Mouse (Mus musculus) forebrain, postnatal 0 days (tissue): ENCODE results near the gene Wdr34. TPM values are rescaled to one million over a fixed set of nuclear protein-coding genes. Genes with fewer than 3 reads are reported as not detected.

Experiments used
- ATAC-seq: fragments of 200-750 bp; cut with Nextera tagmentation; 2 replicates; pipeline ENCODE4 v1.8.0; 2017; ENCODE audit warnings: mild to moderate bottlenecking, moderate library complexity
- DNase-seq: peaks from one replicate; pipeline ENCODE4 v3.0.0-alpha.2; 2015
- H3K27ac ChIP-seq: fragments of 300-500 bp; sonication (generic); 2 replicates; pipeline ENCODE4 v1.5.1; 2014; ENCODE audit warnings: low read depth, mild to moderate bottlenecking, antibody characterized with exemption, low read length, moderate library complexity, mixed read lengths
- H3K27me3 ChIP-seq: fragments of 300-500 bp; sonication (generic); 2 replicates; pipeline ENCODE4 v1.6.1; 2014; ENCODE audit warnings: mild to moderate bottlenecking, low read length, mixed read lengths; ENCODE audit not compliant: insufficient read depth
- H3K36me3 ChIP-seq: fragments of 300-500 bp; sonication (generic); 2 replicates; pipeline ENCODE4 v1.6.1; 2014; ENCODE audit warnings: mild to moderate bottlenecking, moderate library complexity; ENCODE audit not compliant: insufficient read depth
- H3K4me1 ChIP-seq: fragments of 300-500 bp; sonication (generic); 2 replicates; pipeline ENCODE4 v1.6.1; 2014; ENCODE audit warnings: antibody characterized with exemption; ENCODE audit not compliant: insufficient read depth
- H3K4me2 ChIP-seq: fragments of 300-500 bp; sonication (generic); 2 replicates; pipeline ENCODE4 v1.6.1; 2014; ENCODE audit warnings: low read depth, mild to moderate bottlenecking, moderate library complexity
- H3K4me3 ChIP-seq: fragments of 300-500 bp; sonication (generic); 2 replicates; pipeline ENCODE4 v1.5.1; 2014; ENCODE audit warnings: low read depth, low read length, mixed read lengths
- H3K9ac ChIP-seq: fragments of 300-500 bp; sonication (generic); 2 replicates; pipeline ENCODE4 v1.6.1; 2014; ENCODE audit warnings: mild to moderate bottlenecking
- H3K9me3 ChIP-seq: fragments of 300-500 bp; sonication (generic); 2 replicates; pipeline ENCODE4 v1.6.1; 2016; ENCODE audit warnings: low read length
- CTCF ChIP-seq: sonication (generic); IDR thresholded peaks from 2 replicates; pipeline ENCODE4 v1.5.1; 2016; ENCODE audit warnings: antibody characterized with exemption, control low read depth, low read depth
- WGBS: fragments of 180-500 bp; shearing (Covaris S2); extraction: QIAGEN DNeasy Blood & Tissue Kit; methylation state at CpG from one replicate; pipeline ENCODE4 v1.1.7; 2014; 5-methylcytosine and 5-hydroxymethylcytosine counted together
- polyA plus RNA-seq: library from polyadenylated mRNA; unstranded; fragments of >200 nt; fragmentation: Nextera tagmentation; extraction: Ambion mirVana; gene quantifications from 2 replicates; pipeline ENCODE4 v1.2.1, GENCODE M21; 2015
- total RNA-seq: library from RNA; depleted of rRNA; stranded (reverse); fragments of >200 nt; gene quantifications from 2 replicates; pipeline ENCODE4 v1.2.3, GENCODE M21; 2014

The Wdr34 gene
- total and polyA plus RNA-seq, 2 experiments from 2014 or later: 83.6 to 103 TPM

GRCm38 (mm10) chr2:30076959-30077358 lies 28.3 kb upstream of the Wdr34 start:
- Histone ChIP-seq H3K4me1 (no peaks in the 10 kb centered on the region), H3K36me3 (peaks cover 19% of the 10 kb centered on the region), H3K27me3 (no peaks in the 10 kb centered on the region), H3K4me2 (peak overlapping the region; percentile 70), H3K9ac (no peak overlapping the region), H3K4me3 (no peak overlapping the region), H3K27ac (no peak overlapping the region), H3K9me3 (no peaks in the 10 kb centered on the region)
- ATAC-seq: peak; percentile 23
- 72% methylated on average over 6 of the region's 6 CpGs for WGBS
- DNase-seq: no peak
- no peak for TF ChIP-seq CTCF

GRCm38 (mm10) chr2:30076439-30076838 lies 27.8 kb upstream of the Wdr34 start:
- Histone ChIP-seq H3K9ac (no peak overlapping the region), H3K36me3 (peaks cover 19% of the 10 kb centered on the region), H3K4me3 (no peak overlapping the region), H3K27ac (no peak overlapping the region), H3K27me3 (no peaks in the 10 kb centered on the region), H3K9me3 (no peaks in the 10 kb centered on the region), H3K4me2 (no peak overlapping the region), H3K4me1 (no peaks in the 10 kb centered on the region)
- DNase-seq (no peak), ATAC-seq (no peak)
- 93% methylated on average over 8 of the region's 9 CpGs for WGBS
- TF ChIP-seq CTCF: no peak

- no peak for DNase-seq
- H3K27me3 ChIP-seq: no peaks in the 10 kb centered on the region
- ATAC-seq: no peak
- peaks cover 20% of the 10 kb centered on the region for H3K36me3 ChIP-seq
- H3K4me3 ChIP-seq: no peak overlapping the region
- H3K9ac ChIP-seq: no peak overlapping the region
- H3K9me3 ChIP-seq: no peaks in the 10 kb centered on the region
- H3K4me1 ChIP-seq: no peaks in the 10 kb centered on the region
- WGBS: 80% methylated on average over 3 of the region's 3 CpGs
- no peak overlapping the region for H3K27ac ChIP-seq
- TF ChIP-seq CTCF: no peak
- H3K4me2 ChIP-seq: no peak overlapping the region
Observed at GRCm38 (mm10) chr2:30075625-30076024, 26.9 kb upstream of the Wdr34 start.

- Histone ChIP-seq H3K27me3 (no peaks in the 10 kb centered on the region), H3K9ac (no peak overlapping the region), H3K27ac (no peak overlapping the region), H3K4me2 (no peak overlapping the region), H3K4me3 (no peak overlapping the region), H3K4me1 (no peaks in the 10 kb centered on the region), H3K9me3 (no peaks in the 10 kb centered on the region), H3K36me3 (peaks cover 31% of the 10 kb centered on the region)
- DNase-seq (no peak), ATAC-seq (no peak)
- WGBS: 82% methylated on average over 3 of the region's 3 CpGs
- no peak for TF ChIP-seq CTCF
Observed at GRCm38 (mm10) chr2:30073285-30073684, 24.6 kb upstream of the Wdr34 start.

GRCm38 (mm10) chr2:30072875-30073274 lies 24.2 kb upstream of the Wdr34 start:
- Histone ChIP-seq H3K4me3 (no peak overlapping the region), H3K27ac (no peak overlapping the region), H3K9me3 (no peaks in the 10 kb centered on the region), H3K4me2 (no peak overlapping the region), H3K27me3 (no peaks in the 10 kb centered on the region), H3K9ac (no peak overlapping the region), H3K36me3 (peaks cover 31% of the 10 kb centered on the region), H3K4me1 (no peaks in the 10 kb centered on the region)
- no peak for TF ChIP-seq CTCF
- DNase-seq (no peak), ATAC-seq (no peak)
- 67% methylated on average over 7 of the region's 7 CpGs for WGBS

- Histone ChIP-seq H3K27ac (no peak overlapping the region; the same call in 1 of the 2 replicates), H3K9me3 (no peaks in the 10 kb centered on the region), H3K27me3 (no peaks in the 10 kb centered on the region), H3K4me2 (peak overlapping the region; percentile 74), H3K4me3 (peak overlapping the region; percentile 99), H3K36me3 (peaks cover 19% of the 10 kb centered on the region), H3K4me1 (peaks cover 4% of the 10 kb centered on the region; the same call in 1 of the 2 replicates), H3K9ac (peak overlapping the region; percentile 94)
- no peak for TF ChIP-seq CTCF
- WGBS: 10% methylated on average over 7 of the region's 7 CpGs
- no peak for DNase-seq
- ATAC-seq: no peak
Observed at GRCm38 (mm10) chr2:30067962-30068361, 19.3 kb upstream of the Wdr34 start.

GRCm38 (mm10) chr2:30067031-30067888 lies 18.6 kb upstream of the Wdr34 start:
- DNase-seq: peak; percentile 64
- H3K9ac ChIP-seq: peak overlapping the region; percentile 94
- WGBS: 2% methylated on average over 50 of the region's 69 CpGs

More at GRCm38 (mm10) chr2:30067031-30067888, 18.6 kb upstream of the Wdr34 start:
- no peak for TF ChIP-seq CTCF
- ATAC-seq: peak; percentile 47
- no peaks in the 10 kb centered on the region for H3K27me3 ChIP-seq
- H3K4me2 ChIP-seq: peak overlapping the region; percentile 74
- H3K4me1 ChIP-seq: peaks cover 4% of the 10 kb centered on the region; the same call in 1 of the 2 replicates
- peak overlapping the region; percentile 95 for H3K27ac ChIP-seq
- no peaks in the 10 kb centered on the region for H3K9me3 ChIP-seq
- peaks cover 13% of the 10 kb centered on the region for H3K36me3 ChIP-seq
- peak overlapping the region; percentile 99 for H3K4me3 ChIP-seq
